Mouse (Mus musculus) neural tube, embryonic 13.5 days (tissue): ENCODE results near the gene Magi1. TPM values are rescaled to one million over a fixed set of nuclear protein-coding genes. Genes with fewer than 3 reads are reported as not detected.

ENCODE experiments used
- ATAC-seq: fragments of 200-750 bp; cut with Nextera tagmentation; 2 replicates; pipeline ENCODE4 v1.8.0; 2017; ENCODE audit warnings: low read depth, mild to moderate bottlenecking, moderate TSS enrichment, moderate library complexity
- H3K27ac ChIP-seq: fragments of 300-500 bp; sonication (generic); replicated peaks from 2 replicates; pipeline ENCODE4 v1.5.1; 2015; ENCODE audit warnings: moderate library complexity, mild to moderate bottlenecking, inconsistent platforms
- H3K27me3 ChIP-seq: fragments of 300-500 bp; sonication (generic); 2 replicates; pipeline ENCODE4 v1.6.1; 2015; ENCODE audit warnings: mild to moderate bottlenecking, inconsistent platforms
- H3K36me3 ChIP-seq: fragments of 300-500 bp; sonication (generic); 2 replicates; pipeline ENCODE4 v1.6.1; 2015; ENCODE audit warnings: mild to moderate bottlenecking, inconsistent platforms
- H3K4me1 ChIP-seq: fragments of 300-500 bp; sonication (generic); replicated peaks from 2 replicates; pipeline ENCODE4 v1.6.1; 2015; ENCODE audit warnings: inconsistent platforms
- H3K4me2 ChIP-seq: fragments of 300-500 bp; sonication (generic); 2 replicates; pipeline ENCODE4 v1.6.1; 2015; ENCODE audit warnings: inconsistent platforms, mild to moderate bottlenecking, moderate library complexity
- H3K4me3 ChIP-seq: fragments of 300-500 bp; sonication (generic); 2 replicates; pipeline ENCODE4 v1.5.1; 2015; ENCODE audit warnings: mild to moderate bottlenecking, inconsistent platforms
- H3K9ac ChIP-seq: fragments of 300-500 bp; sonication (generic); 2 replicates; pipeline ENCODE4 v1.6.1; 2015; ENCODE audit warnings: moderate library complexity, mild to moderate bottlenecking, inconsistent platforms
- H3K9me3 ChIP-seq: fragments of 300-500 bp; sonication (generic); 2 replicates; pipeline ENCODE4 v1.6.1; 2016; ENCODE audit warnings: inconsistent platforms
- WGBS: fragments of 180-500 bp; shearing (Covaris S2); methylation state at CpG from one replicate; pipeline ENCODE4 v1.1.7; 2015; 5-methylcytosine and 5-hydroxymethylcytosine counted together
- polyA plus RNA-seq: library from polyadenylated mRNA; unstranded; fragments of >200 nt; fragmentation: Nextera tagmentation; extraction: Ambion mirVana; gene quantifications from 2 replicates; pipeline ENCODE4 v1.2.1, GENCODE M21; 2015

Magi1 gene
- polyA plus RNA-seq, 1 experiment from 2014 or later: 20.9 TPM

DNA sequence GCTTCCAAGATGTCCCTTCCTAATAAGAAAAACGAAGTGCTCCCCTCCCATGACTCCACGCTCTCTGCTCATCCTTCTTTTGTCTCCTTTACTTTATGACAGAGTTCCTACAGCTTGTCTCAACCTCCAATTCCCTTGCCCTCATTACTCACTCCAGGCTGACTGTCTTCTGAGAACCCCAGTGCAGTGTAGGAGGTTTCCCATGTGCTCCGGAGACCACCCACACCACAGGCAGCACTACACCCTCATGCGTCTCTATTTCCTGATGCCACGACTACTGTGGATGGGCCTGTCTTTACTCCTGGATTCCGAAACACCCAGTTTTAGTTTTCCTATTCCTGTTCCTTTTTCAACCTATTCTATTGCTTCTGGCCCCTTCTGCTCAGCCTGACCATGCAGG lies 549.9 kb downstream of the Magi1 start:
- Histone ChIP-seq H3K27me3 (no peaks in the 10 kb centered on the region), H3K9me3 (no peaks in the 10 kb centered on the region), H3K4me2 (no peak overlapping the region), H3K4me3 (no peak overlapping the region), H3K4me1 (peaks cover 6% of the 10 kb centered on the region; the same call in 1 of the 2 replicates), H3K27ac (no peak overlapping the region), H3K9ac (no peak overlapping the region), H3K36me3 (no peaks in the 10 kb centered on the region)
- 74% methylated on average over 6 of the region's 6 CpGs for WGBS
- no peak for ATAC-seq

DNA sequence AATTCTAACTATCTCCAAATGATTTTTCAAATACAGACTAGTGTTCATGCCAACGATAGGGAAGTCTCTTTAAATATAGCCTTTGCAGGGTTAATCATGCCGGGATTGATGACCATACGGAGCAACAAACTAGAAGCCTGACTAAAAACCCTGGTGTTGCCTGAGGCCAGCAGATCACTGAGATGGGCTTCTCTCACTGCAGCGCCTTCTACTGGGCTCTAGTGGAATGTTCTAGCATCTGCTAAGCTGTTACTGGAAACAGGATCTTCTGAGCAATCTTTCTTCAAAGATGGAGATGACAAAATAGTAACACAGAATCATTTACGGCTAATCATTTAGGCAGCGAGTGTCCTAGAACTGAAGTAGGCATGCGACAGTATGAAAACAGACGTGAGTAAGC lies 554.0 kb downstream of the Magi1 start:
- Histone ChIP-seq H3K27ac (no peak overlapping the region), H3K9ac (no peak overlapping the region), H3K9me3 (no peaks in the 10 kb centered on the region), H3K27me3 (no peaks in the 10 kb centered on the region), H3K4me3 (no peak overlapping the region), H3K36me3 (no peaks in the 10 kb centered on the region), H3K4me1 (peaks cover 20% of the 10 kb centered on the region), H3K4me2 (no peak overlapping the region)
- no peak for ATAC-seq
- 71% methylated on average over 8 of the region's 8 CpGs for WGBS

DNA sequence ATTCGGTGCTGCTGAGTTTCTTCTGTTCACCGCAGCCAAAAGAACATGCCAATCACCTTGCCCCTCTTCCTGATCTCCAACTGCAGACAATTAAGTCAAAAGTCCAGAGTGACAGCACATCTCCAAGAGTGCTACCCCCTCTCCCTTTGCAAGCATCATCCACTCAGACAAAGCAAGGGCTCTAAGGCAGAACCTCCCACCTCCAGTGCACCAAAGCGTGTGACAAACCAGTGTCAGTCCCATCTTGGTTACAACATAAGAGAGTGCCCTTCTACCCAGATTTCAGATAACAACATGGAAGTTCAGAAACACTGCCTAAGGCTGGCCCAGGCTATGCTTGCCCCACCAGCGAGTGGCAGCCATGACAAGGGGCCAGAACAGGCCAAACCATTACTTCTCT lies 554.9 kb downstream of the Magi1 start:
- Histone ChIP-seq H3K9me3 (no peaks in the 10 kb centered on the region), H3K36me3 (no peaks in the 10 kb centered on the region), H3K4me1 (peaks cover 21% of the 10 kb centered on the region), H3K9ac (no peak overlapping the region), H3K4me2 (no peak overlapping the region), H3K27me3 (no peaks in the 10 kb centered on the region), H3K27ac (no peak overlapping the region), H3K4me3 (no peak overlapping the region)
- ATAC-seq: no peak
- 89% methylated on average over 4 of the region's 4 CpGs for WGBS

DNA sequence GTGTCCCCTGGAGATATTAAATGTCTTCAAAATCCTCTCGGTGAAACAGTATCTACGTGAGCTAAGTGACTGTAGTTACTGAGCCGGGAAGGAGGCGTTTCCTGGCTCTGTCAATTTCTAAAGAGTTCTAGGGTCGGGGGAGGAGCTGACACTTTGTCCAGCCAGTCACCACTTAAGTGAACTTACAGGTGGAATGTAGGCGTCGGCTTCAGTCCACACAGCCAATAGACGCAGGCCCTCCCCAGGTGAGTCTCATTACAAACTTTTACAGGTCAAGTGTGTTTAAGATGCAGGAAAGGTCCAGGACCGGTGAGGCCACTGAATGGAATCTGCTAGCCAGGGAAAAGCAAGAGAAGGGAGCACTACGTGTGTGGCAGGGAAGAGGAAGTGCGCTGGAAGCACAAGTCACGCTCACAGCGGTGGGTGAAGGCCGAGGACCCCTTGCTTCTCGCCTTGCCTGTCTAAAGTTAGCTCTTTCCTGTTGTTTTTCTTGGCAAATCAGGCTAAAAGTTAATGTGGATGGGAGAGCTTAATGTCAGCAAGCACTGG lies 556.0 kb downstream of the Magi1 start:
- Histone ChIP-seq H3K27ac (no peak overlapping the region), H3K4me2 (no peak overlapping the region), H3K4me1 (peaks cover 21% of the 10 kb centered on the region), H3K36me3 (no peaks in the 10 kb centered on the region), H3K4me3 (no peak overlapping the region), H3K9ac (no peak overlapping the region), H3K27me3 (no peaks in the 10 kb centered on the region), H3K9me3 (no peaks in the 10 kb centered on the region)
- no peak for ATAC-seq
- 41% methylated on average over 15 of the region's 15 CpGs for WGBS

DNA sequence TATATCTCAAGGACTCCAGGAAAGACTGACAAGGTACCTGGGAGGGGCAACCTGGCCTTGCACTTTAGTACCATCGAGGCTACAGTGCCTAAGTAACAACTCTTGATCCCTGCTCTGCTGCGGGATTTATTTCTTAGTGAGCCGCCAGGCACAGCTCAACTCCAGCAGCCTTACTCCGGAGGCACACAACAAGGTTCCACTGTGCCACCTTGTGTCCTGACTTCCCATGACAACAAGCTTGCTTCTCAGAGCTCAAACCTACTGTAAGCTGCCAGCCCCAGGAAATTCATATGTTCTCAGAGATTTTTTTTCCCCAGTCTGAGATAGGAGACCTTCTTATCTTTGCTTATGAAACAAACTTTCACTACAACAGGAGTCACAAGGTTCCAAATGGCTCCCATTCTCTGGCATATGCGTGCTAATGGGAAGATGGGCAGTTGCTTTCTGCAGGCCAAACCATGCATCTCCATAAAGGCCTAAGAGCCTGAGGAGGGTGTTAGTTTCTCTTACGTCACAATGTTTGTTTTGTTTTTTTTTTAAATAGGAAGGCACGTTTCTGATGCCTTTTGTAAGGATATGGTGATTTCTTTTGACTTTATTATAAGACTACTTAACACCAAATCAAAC lies 556.8 kb downstream of the Magi1 start:
- H3K9me3 ChIP-seq: no peaks in the 10 kb centered on the region
- no peaks in the 10 kb centered on the region for H3K27me3 ChIP-seq
- H3K27ac ChIP-seq: no peak overlapping the region
- no peak overlapping the region for H3K4me2 ChIP-seq
- H3K36me3 ChIP-seq: no peaks in the 10 kb centered on the region
- WGBS: 61% methylated on average over 7 of the region's 7 CpGs
- no peak overlapping the region for H3K4me3 ChIP-seq
- no peak overlapping the region for H3K9ac ChIP-seq
- H3K4me1 ChIP-seq: peaks cover 21% of the 10 kb centered on the region
- ATAC-seq: 0 out of 2 replicates have a peak, but pooled peaks have one; percentile 43

DNA sequence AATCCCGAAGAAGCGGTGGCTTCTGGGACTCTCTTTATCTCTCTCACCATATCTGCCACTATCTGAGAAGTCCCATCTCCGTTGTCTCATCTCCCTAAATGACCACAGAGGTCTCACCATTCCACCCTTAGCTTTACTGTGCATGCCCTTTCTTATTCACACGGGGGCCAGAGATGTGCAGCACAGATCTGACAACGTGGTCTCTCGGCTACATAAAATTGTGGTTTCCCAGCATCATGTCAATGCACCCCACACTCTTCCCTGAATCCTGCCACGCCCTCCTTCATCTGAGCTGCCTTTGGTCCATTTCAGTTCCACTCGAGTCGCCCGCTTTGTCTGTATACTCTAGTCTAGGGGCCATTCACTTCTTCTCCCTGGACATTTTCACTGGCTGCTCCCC lies 557.6 kb downstream of the Magi1 start:
- WGBS: 91% methylated on average over 10 of the region's 10 CpGs
- H3K9me3 ChIP-seq: no peaks in the 10 kb centered on the region
- H3K4me2 ChIP-seq: no peak overlapping the region
- H3K4me1 ChIP-seq: peaks cover 21% of the 10 kb centered on the region
- H3K4me3 ChIP-seq: no peak overlapping the region
- H3K9ac ChIP-seq: no peak overlapping the region
- H3K27me3 ChIP-seq: no peaks in the 10 kb centered on the region
- no peaks in the 10 kb centered on the region for H3K36me3 ChIP-seq
- ATAC-seq: no peak
- no peak overlapping the region for H3K27ac ChIP-seq

DNA sequence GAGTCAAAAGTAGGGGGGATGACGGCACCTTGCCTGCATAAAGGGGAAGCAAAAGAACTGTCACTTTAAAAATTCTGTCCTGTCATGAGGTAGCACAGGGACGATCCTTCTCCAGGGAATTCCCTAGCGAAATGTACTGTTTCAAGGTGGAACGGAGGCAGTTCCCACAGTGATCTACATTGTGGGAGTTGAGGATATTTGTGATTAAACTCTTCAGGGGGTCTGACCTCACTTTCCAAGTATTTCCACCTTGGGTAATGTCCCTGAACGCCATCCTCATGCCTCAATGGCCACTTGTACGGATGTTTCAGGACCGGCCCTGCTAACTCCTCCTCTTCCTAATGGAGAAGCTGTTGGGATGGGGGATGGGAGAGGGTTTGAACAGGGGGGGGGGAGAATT lies 559.0 kb downstream of the Magi1 start:
- no peak overlapping the region for H3K27ac ChIP-seq
- no peaks in the 10 kb centered on the region for H3K9me3 ChIP-seq
- H3K36me3 ChIP-seq: no peaks in the 10 kb centered on the region
- no peak overlapping the region for H3K4me3 ChIP-seq
- no peak overlapping the region for H3K4me2 ChIP-seq
- H3K4me1 ChIP-seq: peaks cover 21% of the 10 kb centered on the region
- no peak for ATAC-seq
- H3K9ac ChIP-seq: no peak overlapping the region
- no peaks in the 10 kb centered on the region for H3K27me3 ChIP-seq
- WGBS: 49% methylated on average over 7 of the region's 7 CpGs

DNA sequence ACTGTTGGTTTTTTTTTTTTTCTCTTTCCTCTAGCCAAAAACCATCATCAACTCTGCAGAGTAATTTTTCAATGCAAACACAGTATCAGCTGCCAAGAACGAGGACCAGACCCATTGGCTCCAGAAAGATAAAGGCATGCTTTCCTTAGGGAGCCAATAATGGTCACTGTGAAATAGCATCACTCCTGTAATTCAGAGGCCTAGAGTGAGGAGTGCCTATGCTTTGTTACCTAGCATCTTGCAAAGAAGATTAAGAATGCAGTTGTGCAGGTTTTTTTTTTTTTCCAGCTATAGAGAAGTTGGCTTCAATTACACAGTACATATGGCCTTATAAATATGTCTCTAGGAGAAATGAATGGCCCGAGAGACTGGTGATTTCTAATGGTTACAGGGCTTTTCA lies 560.5 kb downstream of the Magi1 start:
- no peak overlapping the region for H3K4me2 ChIP-seq
- 54% methylated on average over 2 of the region's 2 CpGs for WGBS
- no peak overlapping the region for H3K9ac ChIP-seq
- H3K36me3 ChIP-seq: no peaks in the 10 kb centered on the region
- H3K4me3 ChIP-seq: no peak overlapping the region
- H3K9me3 ChIP-seq: no peaks in the 10 kb centered on the region
- ATAC-seq: no peak
- no peak overlapping the region for H3K27ac ChIP-seq
- H3K4me1 ChIP-seq: peaks cover 19% of the 10 kb centered on the region
- H3K27me3 ChIP-seq: no peaks in the 10 kb centered on the region

DNA sequence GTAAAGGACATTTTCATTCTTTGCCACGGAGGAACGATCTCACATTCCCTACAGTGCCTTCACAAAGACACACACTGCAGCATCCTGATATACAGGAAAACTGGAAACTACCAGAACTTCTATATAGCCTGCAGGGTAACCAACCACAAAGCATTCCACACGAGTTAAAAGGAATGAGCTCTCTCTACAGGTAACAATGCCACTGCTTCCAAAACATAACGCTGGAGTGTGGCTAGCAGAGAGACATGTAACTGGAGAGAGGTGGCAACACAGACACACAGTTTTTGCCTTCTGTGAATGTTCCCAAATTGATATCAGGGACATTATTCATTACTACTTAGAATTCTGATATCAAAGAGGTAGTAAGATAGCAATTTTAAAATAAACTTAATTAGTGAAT lies 564.2 kb downstream of the Magi1 start:
- Histone ChIP-seq H3K9ac (no peak overlapping the region), H3K27ac (no peak overlapping the region), H3K4me1 (peaks cover 41% of the 10 kb centered on the region), H3K36me3 (no peaks in the 10 kb centered on the region), H3K4me3 (no peak overlapping the region), H3K4me2 (no peak overlapping the region), H3K9me3 (no peaks in the 10 kb centered on the region), H3K27me3 (no peaks in the 10 kb centered on the region)
- 73% methylated on average over 4 of the region's 4 CpGs for WGBS
- ATAC-seq: no peak

DNA sequence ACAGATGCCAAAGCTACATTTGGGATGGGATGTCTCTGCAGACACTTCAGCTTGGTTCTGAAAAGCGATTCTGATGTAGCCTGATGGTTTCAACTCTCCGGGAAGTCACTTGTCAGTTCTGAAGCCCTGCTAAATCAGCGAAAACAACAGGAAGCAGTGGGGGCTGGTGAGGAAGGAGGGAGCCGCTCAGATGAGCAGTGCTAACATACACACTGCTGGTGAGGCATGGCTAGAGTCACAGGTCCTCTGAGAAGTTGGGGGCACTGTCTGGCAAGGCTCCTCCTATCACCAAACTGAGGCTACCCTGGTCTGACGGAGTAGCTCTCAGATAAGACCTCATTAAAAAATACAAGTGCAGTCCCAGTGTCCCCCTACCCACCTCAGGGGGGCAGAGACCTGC lies 565.3 kb downstream of the Magi1 start:
- H3K4me1 ChIP-seq: peaks cover 41% of the 10 kb centered on the region
- H3K4me2 ChIP-seq: peak overlapping the region; percentile 55; the same call in 1 of the 2 replicates
- 0 out of 2 replicates have a peak, but pooled peaks cover 4% of the 10 kb centered on the region for H3K36me3 ChIP-seq
- H3K9me3 ChIP-seq: no peaks in the 10 kb centered on the region
- no peak overlapping the region for H3K4me3 ChIP-seq
- H3K9ac ChIP-seq: no peak overlapping the region
- H3K27ac ChIP-seq: no peak overlapping the region
- WGBS: 22% methylated on average over 5 of the region's 5 CpGs
- ATAC-seq: no peak
- H3K27me3 ChIP-seq: no peaks in the 10 kb centered on the region

DNA sequence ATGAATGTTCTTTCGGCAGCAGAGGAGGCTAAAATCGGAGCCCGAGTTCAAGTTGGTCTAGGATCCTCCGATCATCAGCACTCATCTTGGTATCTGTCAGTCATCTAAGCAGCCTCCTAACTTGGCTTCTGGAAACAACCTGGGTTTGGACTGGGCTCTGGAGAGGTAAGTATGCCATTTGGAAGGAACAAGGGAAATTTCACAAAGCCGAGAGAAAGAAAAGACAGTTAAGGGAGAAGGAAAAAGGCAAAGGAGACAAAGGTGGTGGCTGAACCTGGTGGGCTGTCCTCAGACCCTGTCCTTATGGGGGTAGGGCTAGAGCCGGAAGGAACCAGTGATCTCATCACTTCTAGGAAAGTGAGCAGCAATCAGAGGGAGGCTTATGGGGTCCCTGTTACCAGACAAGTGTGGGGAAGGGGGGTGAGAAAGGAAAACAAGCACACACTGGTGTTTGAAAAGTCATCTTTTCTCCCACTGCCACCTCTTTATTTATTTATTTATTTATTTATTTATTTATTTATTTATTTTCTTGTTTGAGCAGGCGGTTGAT lies 565.8 kb downstream of the Magi1 start:
- 0 out of 2 replicates have a peak, but pooled peaks cover 6% of the 10 kb centered on the region for H3K36me3 ChIP-seq
- WGBS: 50% methylated on average over 7 of the region's 7 CpGs
- no peaks in the 10 kb centered on the region for H3K9me3 ChIP-seq
- H3K9ac ChIP-seq: peak overlapping the region; percentile 17; the same call in 1 of the 2 replicates
- peak overlapping the region; percentile 55 for H3K4me2 ChIP-seq
- H3K4me1 ChIP-seq: peaks cover 41% of the 10 kb centered on the region
- H3K27me3 ChIP-seq: no peaks in the 10 kb centered on the region
- no peak for ATAC-seq
- no peak overlapping the region for H3K27ac ChIP-seq
- no peak overlapping the region for H3K4me3 ChIP-seq

DNA sequence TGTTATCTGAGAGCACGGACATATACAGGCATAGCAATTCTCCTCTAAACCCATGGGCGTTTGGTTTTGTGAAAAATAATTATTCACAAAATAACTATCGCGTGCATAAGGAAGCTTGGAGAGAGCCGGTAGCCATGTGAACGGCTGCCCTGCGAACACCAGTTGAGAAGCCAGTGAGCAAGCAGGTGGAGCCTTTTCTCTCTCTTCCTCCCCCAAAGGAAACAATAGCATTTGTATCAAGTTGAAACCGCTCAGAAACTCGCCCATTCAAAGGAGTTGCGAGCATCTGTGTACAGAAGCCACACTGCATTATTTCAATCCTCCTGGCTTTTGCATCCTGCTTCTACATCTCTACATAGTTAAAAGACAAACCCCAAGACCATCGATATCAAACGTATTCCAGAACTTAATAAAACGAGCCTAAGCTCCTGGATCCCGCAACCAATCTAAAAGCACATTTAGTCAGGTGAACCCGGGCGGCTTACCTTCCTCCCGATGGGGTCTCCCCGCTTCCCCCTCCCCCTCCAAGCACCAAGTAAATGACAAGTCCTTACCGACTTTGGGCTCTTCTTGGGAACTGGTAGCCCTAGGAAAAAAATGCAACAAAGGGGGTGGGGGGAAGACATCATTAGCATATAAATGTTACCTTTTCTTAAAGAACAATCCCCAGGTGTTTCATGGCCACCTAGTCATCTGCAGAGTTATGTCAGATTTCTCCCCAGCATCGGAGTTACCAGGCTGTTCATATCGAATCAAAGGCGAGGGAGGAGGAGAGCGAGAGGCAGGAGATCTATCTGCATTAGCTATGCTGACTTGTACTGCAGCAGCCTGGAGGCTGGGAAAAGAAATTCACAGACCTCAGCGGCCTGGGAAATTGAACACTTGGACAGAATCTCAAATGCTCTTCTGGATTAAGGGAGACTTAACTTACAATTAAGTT lies 566.8 kb downstream of the Magi1 start:
- Histone ChIP-seq H3K9ac (peak overlapping the region; percentile 59), H3K4me2 (peak overlapping the region; percentile 55), H3K36me3 (0 out of 2 replicates have a peak, but pooled peaks cover 6% of the 10 kb centered on the region), H3K27ac (0 out of 2 replicates have a peak overlapping the region, but pooled peaks have one; percentile 33), H3K4me1 (peaks cover 41% of the 10 kb centered on the region), H3K4me3 (peak overlapping the region; percentile 30), H3K9me3 (no peaks in the 10 kb centered on the region), H3K27me3 (no peaks in the 10 kb centered on the region)
- 14% methylated on average over 24 of the region's 24 CpGs for WGBS
- peak; percentile 43; the same call in 1 of the 2 replicates for ATAC-seq
